Mouse (Mus musculus) frontal cortex, postnatal 10 days (tissue): ENCODE data around the gene Hoxa9.

ENCODE experiments used
- DNase-seq, 2 experiments: peaks; one replicate each; pipeline ENCODE4 v3.0.0; 2022; ENCODE audit warnings: low spot score in 2 of 2, mixed read lengths in 1 of 2

Hoxa9 gene

GRCm38 (mm10) chr6:52228475-52229465 lies 2.1 kb downstream of the Hoxa9 start:
- no peak for DNase-seq

DNA sequence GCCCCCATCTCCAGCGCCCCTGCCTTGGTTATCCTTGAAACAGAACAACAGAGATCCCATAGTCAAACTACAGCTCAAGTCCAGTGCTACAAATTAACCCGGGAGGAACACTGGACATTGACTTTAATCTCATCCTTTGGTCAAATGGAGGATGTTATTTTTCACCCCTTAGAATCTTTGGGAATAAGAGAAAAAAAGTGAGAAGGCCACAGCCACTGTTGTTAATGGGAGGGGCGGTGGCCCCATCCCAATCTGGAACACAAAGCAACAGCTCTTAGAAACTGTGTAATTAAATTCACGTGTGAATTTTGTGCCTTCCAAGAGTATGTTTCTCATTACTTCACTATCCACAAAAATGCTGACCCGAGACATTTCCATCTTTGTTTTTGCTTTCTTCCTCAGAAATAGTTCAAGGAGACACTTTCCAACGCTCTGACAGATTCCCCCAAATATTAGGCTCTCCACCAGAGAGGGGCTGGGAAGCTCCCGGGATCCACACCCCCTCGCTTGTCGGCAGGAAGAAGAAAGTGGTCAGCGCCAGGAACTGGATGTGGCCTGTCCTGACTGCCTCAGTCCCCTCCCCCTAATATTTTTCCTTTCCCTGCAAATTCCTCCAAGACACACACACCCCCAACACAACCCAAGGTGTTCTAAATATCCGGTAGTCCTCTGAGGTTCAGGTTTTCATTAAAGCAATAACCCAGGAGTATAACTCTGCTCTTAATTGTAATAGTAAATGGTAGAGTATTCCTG lies 3.2 kb downstream of the Hoxa9 start:
- no peak for DNase-seq

DNA sequence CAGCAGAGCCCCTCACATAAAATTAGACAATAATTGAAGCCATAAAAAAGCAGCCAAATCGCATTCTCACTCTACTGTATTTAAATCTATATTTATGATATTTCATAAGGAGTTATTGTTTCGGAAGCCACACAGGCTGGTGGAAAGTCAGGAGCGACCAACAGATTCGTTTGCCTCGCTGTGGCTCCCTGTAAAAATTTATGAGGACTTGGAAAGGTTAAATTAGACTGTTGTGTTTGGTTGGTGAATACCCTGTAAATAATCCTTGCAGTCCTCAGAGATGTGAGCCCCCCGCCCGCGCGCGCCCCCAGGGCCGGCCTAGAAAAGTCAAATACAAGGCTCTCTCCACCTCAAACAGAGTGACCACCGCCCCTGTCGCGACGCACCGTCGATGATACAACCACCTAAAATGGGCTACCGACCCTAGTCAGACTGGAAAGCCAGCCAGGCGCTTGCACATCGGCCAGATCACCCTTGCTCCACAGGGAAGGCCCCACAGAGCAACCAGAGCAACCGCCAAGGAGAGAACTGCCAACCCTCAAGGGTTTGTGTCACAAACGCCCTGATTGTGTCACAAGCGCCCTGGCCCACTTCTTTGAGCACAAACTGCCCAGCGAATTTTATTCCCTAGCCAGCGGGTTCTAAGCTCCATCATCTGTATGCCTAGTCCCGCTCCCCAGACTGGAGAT lies 4.2 kb downstream of the Hoxa9 start:
- DNase-seq: no peak

GRCm38 (mm10) chr6:52225612-52226568 lies 5.0 kb downstream of the Hoxa9 start:
- DNase-seq: no peak

DNA sequence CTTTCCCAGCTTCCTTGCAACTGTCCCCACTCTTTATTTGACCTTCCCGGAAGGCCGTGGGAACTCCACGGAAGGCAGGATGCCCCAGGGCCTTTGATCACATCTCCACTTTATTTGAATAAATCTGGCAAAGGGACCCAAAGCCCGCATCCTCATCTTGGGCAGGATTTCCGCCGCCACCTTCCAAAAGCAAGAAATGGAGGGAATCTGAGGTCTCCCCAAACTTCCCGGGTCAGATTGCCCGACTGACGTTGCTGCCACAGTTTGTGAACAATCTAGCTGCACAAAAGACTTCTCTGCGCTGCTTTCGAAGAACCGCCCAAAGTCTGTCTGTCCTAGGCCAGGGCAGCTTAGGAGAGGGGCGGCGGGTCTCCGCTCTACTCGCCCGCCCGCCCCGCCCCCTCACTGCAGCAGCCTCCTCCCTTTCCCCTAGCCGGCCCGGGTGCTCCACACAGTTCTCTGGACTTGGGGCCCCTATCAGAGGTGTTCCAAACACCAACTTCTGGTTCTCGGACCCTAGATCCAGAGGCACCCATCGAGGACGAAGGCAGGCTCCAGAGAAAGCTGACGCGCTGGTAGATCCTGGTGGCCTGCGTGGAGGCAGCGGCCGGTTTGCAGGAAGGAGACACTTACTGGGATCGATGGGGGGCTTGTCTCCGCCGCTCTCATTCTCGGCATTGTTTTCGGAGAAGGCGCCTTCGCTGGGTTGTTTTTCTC lies 5.8 kb downstream of the Hoxa9 start:
- DNase-seq: no peak

DNA sequence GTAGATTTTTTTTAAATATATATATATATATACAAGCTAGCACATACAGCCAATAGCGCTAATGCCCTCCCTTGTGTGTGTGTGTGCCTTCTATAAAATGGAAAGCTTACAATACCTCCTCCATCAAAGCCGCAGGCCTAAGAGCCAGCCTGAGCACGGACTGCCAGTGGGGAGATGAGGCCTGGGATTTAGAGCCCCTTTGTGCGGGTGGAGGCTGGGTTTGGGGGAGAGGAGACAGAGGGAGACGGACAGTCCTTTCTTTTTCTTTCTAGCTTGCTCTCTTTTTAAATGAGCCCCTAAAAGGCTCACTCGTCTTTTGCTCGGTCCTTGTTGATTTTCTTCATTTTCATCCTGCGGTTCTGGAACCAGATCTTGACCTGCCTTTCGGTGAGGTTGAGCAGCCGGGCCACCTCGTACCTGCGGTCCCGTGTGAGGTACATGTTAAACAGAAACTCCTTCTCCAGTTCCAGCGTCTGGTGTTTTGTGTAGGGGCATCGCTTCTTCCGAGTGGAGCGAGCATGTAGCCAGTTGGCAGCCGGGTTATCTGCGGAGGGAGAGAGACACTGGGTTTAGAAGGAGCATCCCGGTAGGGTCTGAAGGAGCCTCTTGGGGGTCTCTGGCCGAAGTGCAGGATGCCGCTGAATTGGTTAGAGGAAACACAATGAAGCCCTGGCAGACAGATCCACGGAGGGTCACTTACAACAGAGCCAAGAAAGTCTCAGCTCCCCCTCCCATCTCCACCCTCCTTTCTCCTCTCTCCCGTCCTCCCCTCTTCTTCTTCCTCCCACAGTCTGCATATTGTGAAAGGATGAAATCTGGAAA lies 6.7 kb downstream of the Hoxa9 start:
- DNase-seq: no peak

DNA sequence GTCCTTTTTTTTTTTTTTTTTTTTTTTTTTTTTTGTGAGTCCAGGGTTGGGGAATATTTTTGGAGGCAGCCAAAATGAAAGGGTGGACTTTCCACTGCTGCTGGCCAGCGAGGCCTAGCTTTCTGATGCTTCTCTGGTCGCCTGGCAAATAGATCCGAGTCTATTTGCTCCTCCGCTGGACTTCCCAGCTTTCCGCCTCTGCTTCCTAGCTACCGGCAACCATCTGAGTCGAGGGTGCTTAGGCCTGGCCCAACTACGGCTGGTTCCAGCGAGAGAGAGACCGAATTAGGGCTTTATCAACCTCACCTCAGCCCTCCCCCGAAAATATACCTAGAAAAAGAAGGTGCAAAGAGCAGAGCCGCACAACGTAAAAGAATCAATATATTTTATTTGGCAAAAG lies 8.2 kb downstream of the Hoxa9 start:
- DNase-seq: no peak

- no peak for DNase-seq
These were observed 8.8 kb downstream of the Hoxa9 start for GRCm38 (mm10) chr6:52221993-52222685.

DNA sequence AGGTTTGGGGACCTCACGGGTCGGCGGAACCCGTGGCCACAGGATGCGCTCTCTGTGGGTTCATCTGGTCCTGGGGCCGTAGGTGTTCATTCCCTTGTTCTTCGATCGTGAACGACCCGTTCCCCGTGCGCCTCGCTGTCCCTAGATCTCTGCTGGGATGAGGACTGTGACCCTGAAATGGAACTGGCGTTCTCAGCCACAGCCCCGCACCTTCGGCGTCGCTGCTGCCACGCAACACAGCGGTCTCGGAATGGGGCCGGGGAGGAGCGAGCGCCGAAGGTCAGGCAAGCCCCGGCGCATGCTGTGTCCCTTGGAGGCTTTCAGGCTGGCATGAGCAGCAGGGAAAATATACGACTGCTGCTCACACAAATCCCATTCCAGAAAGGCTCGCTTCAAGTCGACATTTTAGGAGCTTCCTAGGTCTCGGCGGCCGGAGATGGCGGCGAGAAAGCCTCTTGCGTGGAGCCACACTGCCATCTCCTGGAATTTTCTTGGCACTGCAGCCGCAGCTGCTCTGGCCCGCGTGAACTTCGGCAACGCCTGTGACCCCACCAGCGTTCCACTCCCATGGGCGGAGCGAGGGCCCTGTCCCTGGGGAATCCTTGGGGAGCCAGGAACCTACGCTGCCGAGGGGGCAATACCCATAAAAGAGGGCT lies 9.4 kb downstream of the Hoxa9 start, which contains the start of gene Hoxa7:
Gene Hoxa7, minus strand, starts transcription at position 518 of the 656 bp plus-strand sequence.
- DNase-seq: peak; percentile 32 to 74

DNA sequence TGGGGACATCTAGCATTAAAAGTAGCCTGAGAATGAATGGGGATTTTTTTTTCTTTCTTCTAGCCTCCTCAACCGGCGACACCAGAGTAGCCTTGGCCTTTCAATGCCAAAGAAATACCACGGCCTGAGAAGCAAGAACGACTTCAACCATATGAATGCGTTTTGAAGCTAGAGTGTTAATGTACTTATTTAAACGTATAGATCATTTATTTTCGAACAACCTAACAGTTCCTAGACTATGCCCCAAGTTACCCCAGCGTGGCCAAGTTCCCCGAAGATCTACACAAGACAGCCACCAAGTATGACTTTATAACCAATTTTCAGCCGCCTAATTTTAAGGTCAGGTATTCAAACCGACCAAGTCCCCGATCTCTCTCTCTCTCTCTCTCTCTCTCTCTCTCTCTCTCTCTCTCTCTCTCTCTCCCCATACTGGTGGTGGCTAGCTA lies 10.0 kb downstream of the Hoxa9 start:
- DNase-seq: no peak

- no peak for DNase-seq
These were observed 10.7 kb downstream of the Hoxa9 start for GRCm38 (mm10) chr6:52220003-52220864.

- DNase-seq: no peak
These were observed 11.5 kb downstream of the Hoxa9 start for GRCm38 (mm10) chr6:52219234-52219942.

- DNase-seq: no peak
These were observed 12.2 kb downstream of the Hoxa9 start for GRCm38 (mm10) chr6:52218643-52219215.

GRCm38 (mm10) chr6:52217895-52218642 lies 12.8 kb downstream of the Hoxa9 start:
- no peak for DNase-seq

- DNase-seq: no peak
These were observed 13.5 kb downstream of the Hoxa9 start for GRCm38 (mm10) chr6:52217459-52217768.
